Mouse (Mus musculus): ENCODE data around the gene Mrps35.

- TF ChIP-seq CTCF (IDR thresholded peaks at IDR 0.05; ENCODE audit: control insufficient read depth, insufficient read depth, insufficient read length) (no peak), MAX (IDR thresholded peaks at IDR 0.05) (no peak), USF1 (IDR thresholded peaks at IDR 0.05; ENCODE audit: low read depth) (no peak), MYOG (IDR thresholded peaks at IDR 0.05; ENCODE audit: control insufficient read depth, extremely low read depth, insufficient read length) (no peak)
These were observed 34.4 kb upstream of the Mrps35 start for GRCm38 (mm10) chr6:147008148-147008547.
